8 mouse cellular contexts compared by ENCODE assay signal in the genomic region with DNA sequence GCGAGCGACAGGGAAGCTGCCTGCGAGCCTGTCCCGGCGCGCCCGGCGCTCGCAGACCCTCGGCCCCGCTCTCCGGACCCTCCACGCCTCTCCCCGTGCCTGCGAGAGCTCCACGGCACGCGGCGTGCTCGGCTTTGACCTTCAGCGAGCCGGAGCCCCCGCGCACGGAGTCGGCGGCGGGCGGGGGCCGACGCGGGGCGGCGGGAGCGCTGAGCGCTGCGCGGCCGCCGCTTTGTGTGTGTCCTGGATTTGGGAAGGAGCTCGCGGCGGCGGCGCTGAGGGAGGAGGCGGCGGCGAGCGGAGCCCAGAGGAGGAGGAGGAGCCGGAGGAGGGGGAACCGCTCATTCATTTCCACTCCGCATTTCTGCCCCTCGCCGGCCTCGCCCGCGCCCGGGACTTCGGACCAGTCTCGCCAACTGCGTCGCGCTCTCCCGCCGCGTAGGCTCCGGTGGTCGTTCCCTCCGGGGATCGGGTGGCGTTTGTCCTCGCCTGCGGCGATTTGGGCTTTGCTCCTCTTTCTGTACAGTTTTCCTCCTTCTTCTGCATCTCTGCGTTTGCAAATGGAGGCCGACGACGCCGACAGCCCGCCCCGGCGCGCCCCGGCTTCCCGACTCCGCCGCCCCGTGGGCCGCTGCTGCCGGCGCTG. TPM values are rescaled to one million over a fixed set of nuclear protein-coding genes. Genes with fewer than 3 reads are reported as not detected.
DNase-seq lines count a peak whose midpoint lies in the region; ATAC-seq and TF ChIP-seq lines count a peak whose summit lies in the region.

No protein-coding gene starts in this region.

- no peak for TF ChIP-seq POLR2A in bone marrow macrophage, adult 2 months (IDR thresholded peaks at IDR 0.05; ENCODE audit: borderline replicate concordance, low read depth, low read length)

- no peak for TF ChIP-seq CTCF in bone marrow macrophage, adult 2 months (IDR thresholded peaks at IDR 0.05; ENCODE audit: low read depth, low read length)

- H3K4me1 ChIP-seq in bone marrow macrophage, adult 2 months (ENCODE audit: control insufficient read depth, insufficient read depth, low read length) = peaks cover 7% of the 10 kb centered on the region
- H3K4me1 ChIP-seq in erythroblast, embryonic 14.5 days (ENCODE audit: control insufficient read depth) = peaks cover 49% of the 10 kb centered on the region
- peaks cover 39% of the 10 kb centered on the region for H3K4me1 ChIP-seq in heart, embryonic 13.5 days
- H3K4me1 ChIP-seq in liver, embryonic 15.5 days (replicated peaks) = peaks cover 54% of the 10 kb centered on the region
- peaks cover 40% of the 10 kb centered on the region for H3K4me1 ChIP-seq in neural tube, embryonic 13.5 days (replicated peaks)

- H3K27ac ChIP-seq in bone marrow macrophage, adult 2 months (ENCODE audit: insufficient read depth, low read depth, low read length) = peak overlapping the region; percentile 89
- peak overlapping the region; percentile 100 for H3K27ac ChIP-seq in heart, embryonic 13.5 days (replicated peaks)
- H3K27ac ChIP-seq in liver, embryonic 15.5 days (replicated peaks) = peak overlapping the region; percentile 93
- H3K27ac ChIP-seq in neural tube, embryonic 13.5 days (replicated peaks) = peak overlapping the region; percentile 100

- peak; percentile 10; the same call in 1 of the 2 replicates for ATAC-seq in heart, embryonic 13.5 days (ENCODE audit: extremely low read depth, insufficient number of reproducible peaks, low FRiP score, low TSS enrichment)
- peak; percentile 58 for ATAC-seq in liver, embryonic 15.5 days (ENCODE audit: insufficient read depth)
- ATAC-seq in neural tube, embryonic 13.5 days (ENCODE audit: low read depth) = peak; percentile 54

- peak overlapping the region; percentile 91 for H3K4me3 ChIP-seq in bone marrow macrophage, adult 2 months (ENCODE audit: insufficient read depth, low read length)
- H3K4me3 ChIP-seq in erythroblast, embryonic 14.5 days (replicated peaks) = peak overlapping the region; percentile 91
- H3K4me3 ChIP-seq in heart, embryonic 13.5 days = peak overlapping the region; percentile 82
- peak overlapping the region; percentile 90 for H3K4me3 ChIP-seq in liver, embryonic 15.5 days (replicated peaks)
- peak overlapping the region; percentile 96 for H3K4me3 ChIP-seq in neural tube, embryonic 13.5 days

- no peaks in the 10 kb centered on the region for H3K36me3 ChIP-seq in erythroblast, embryonic 14.5 days (ENCODE audit: control insufficient read depth)
- H3K36me3 ChIP-seq in heart, embryonic 13.5 days = no peaks in the 10 kb centered on the region
- no peaks in the 10 kb centered on the region for H3K36me3 ChIP-seq in liver, embryonic 15.5 days (replicated peaks)
- H3K36me3 ChIP-seq in neural tube, embryonic 13.5 days = no peaks in the 10 kb centered on the region

- DNase-seq in 3T3-L1 (ENCODE audit: low read depth, low spot score) = peak; percentile 77
- DNase-seq in kidney, postnatal 14 days = peak; percentile 90
- peak; percentile 46 for DNase-seq in telencephalon, adult 2 months (ENCODE audit: low read depth, low spot score)

- peaks cover 56% of the 10 kb centered on the region for H3K27me3 ChIP-seq in erythroblast, embryonic 14.5 days (ENCODE audit: control insufficient read depth)
- no peaks in the 10 kb centered on the region for H3K27me3 ChIP-seq in heart, embryonic 13.5 days (replicated peaks)
- H3K27me3 ChIP-seq in liver, embryonic 15.5 days = peaks cover 63% of the 10 kb centered on the region
- H3K27me3 ChIP-seq in neural tube, embryonic 13.5 days = no peaks in the 10 kb centered on the region

- peak overlapping the region; percentile 83 for H3K4me2 ChIP-seq in heart, embryonic 13.5 days
- H3K4me2 ChIP-seq in liver, embryonic 15.5 days = peak overlapping the region; percentile 96
- H3K4me2 ChIP-seq in neural tube, embryonic 13.5 days = peak overlapping the region; percentile 100

- 1% methylated on average over 49 of the region's 91 CpGs for WGBS in heart, embryonic 13.5 days
- WGBS in liver, embryonic 15.5 days (ENCODE audit: insufficient replicate concordance) = under 1% methylated on average over 73 of the region's 91 CpGs
- WGBS in neural tube, embryonic 13.5 days = under 1% methylated on average over 70 of the region's 91 CpGs

- H3K9me3 ChIP-seq in erythroblast, embryonic 14.5 days (ENCODE audit: control insufficient read depth, low read length) = no peaks in the 10 kb centered on the region
- H3K9me3 ChIP-seq in heart, embryonic 13.5 days = no peaks in the 10 kb centered on the region
- H3K9me3 ChIP-seq in liver, embryonic 15.5 days (replicated peaks) = no peaks in the 10 kb centered on the region
- no peaks in the 10 kb centered on the region for H3K9me3 ChIP-seq in neural tube, embryonic 13.5 days

- peak overlapping the region; percentile 99 for H3K9ac ChIP-seq in heart, embryonic 13.5 days
- H3K9ac ChIP-seq in liver, embryonic 15.5 days = peak overlapping the region; percentile 92
- peak overlapping the region; percentile 97 for H3K9ac ChIP-seq in neural tube, embryonic 13.5 days

RNA-seq across cellular contexts. Expression of gene Igf1r, which starts 0.5 kb away (rescaled TPM):
- polyA plus RNA-seq in bone marrow macrophage, adult 2 months (2012; ENCODE audit: insufficient read depth, insufficient read length, missing spikeins) = 5.4 and 6.0 TPM in 2 replicates
- 0.17 and 0.23 TPM in 2 replicates for polyA plus RNA-seq in erythroblast, embryonic 14.5 days (2012)
- 15.0 and 15.2 TPM in 2 replicates for polyA plus RNA-seq in heart, embryonic 13.5 days (2015; fragmentation: Nextera tagmentation; extraction: Ambion mirVana)
- 2.6 and 3.7 TPM in 2 replicates for polyA plus RNA-seq in liver, embryonic 15.5 days (2015; fragmentation: Nextera tagmentation; extraction: Ambion mirVana)
- polyA plus RNA-seq in neural tube, embryonic 13.5 days (2015; fragmentation: Nextera tagmentation; extraction: Ambion mirVana) = 23.7 and 28.5 TPM in 2 replicates

Comparison
In these comparisons a context has a peak if more than half of its experiments do, and no peak if none do; other contexts are left out.
1. Peak in every context shown above with its lines: DNase-seq, ATAC-seq, H3K4me3 ChIP-seq and H3K27ac ChIP-seq.